Mouse (Mus musculus): Measurements from ENCODE around the gene Tll1.
"Not testable (repeated sequence)": the region's sequence is repeated elsewhere in the genome, so short reads cannot be mapped to it uniquely, and the experiment has no call there.

Tll1 gene

DNA sequence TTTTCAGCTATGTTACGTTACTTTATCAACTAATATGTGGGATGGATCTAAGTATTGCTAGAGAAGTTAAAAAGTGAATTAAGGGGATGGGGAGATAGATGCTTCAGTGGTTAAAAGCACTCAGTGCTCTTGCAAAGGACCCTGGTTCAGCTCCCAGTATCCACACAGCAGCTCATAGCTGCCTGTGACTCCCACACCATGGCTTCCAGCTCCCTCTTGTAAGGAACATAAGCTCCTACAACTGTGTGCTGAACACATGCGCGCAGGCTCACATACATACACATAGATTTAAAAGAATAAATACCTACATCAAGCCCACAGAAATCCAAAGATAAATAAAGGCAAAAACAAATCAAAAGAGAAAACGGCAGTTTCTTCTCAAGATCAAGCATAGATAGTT, 148.5 kb downstream of the Tll1 start:
- DNase-seq (ENCODE audit: low read depth), result no peak

DNA sequence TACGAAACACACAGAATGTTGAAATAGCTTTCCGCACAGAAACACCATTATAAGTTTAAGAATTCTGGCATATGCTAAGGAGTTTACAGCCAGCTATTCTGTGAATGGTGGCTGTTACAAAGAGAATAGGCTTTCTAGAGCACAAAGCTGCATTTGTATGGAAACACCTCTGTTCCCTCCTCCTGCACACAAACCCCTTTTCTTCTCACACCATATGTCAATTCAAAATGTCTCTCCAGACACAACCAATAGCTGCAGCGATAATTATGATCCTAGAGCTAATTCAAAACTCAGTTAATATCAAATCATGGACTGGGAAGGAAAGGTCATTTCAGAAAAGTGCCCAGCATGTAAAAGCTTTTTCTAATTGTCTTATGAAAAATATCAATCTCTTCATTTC, 157.5 kb downstream of the Tll1 start:
- DNase-seq (ENCODE audit: low read depth), result no peak

DNA sequence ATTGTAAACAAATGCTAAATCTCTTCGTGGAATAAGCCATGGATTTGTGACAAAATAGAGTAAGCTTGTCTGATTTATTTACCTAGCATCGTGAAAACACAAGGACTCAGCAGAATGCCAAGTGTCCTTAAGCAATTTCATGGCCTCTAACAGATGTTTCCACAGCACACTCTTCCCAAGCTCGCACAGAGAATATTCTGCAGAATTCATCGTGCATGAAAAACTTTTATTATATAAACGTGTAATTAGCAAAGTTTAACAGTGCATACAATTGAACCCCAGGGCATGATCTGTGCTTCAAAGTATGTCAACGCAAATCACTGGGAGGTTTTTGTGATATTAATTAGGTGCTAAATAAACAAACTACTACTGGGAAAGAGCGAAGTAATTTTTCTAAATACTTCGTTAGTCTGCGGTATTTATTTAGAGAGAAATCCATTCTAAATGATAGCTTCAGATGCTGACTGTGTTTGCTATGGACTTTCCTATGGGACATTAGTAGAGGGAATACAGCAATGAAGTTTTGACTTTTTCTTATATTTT, 158.0 kb downstream of the Tll1 start:
- no peak for DNase-seq (ENCODE audit: low read depth)

DNA sequence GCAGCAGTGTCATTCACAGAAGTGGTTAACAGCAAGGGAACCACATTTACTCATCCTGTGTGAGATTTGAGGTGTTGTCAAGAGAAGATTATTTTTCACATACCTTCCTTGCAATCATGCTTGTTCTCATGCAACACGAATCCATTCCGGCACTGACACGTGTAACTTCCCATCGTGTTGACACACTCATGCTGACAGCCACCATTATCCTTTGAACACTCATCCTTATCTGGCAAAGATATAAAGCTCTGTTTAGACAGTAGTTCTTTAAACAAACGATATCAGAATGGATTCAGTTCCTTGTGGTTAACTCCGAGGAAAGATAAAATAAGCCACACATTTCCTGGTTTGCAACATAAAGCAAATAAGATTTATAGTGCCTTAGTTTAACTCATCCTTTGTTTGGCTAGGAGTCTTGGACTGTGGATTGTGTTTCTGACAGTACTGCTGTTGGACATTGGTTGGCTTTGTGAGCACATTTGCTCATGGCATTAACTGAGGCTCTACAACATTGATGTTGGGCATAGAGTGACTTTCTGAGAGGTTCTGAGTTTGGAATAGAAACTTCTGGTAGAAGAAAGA, 164.7 kb downstream of the Tll1 start:
- no peak for DNase-seq (ENCODE audit: low read depth)

DNA sequence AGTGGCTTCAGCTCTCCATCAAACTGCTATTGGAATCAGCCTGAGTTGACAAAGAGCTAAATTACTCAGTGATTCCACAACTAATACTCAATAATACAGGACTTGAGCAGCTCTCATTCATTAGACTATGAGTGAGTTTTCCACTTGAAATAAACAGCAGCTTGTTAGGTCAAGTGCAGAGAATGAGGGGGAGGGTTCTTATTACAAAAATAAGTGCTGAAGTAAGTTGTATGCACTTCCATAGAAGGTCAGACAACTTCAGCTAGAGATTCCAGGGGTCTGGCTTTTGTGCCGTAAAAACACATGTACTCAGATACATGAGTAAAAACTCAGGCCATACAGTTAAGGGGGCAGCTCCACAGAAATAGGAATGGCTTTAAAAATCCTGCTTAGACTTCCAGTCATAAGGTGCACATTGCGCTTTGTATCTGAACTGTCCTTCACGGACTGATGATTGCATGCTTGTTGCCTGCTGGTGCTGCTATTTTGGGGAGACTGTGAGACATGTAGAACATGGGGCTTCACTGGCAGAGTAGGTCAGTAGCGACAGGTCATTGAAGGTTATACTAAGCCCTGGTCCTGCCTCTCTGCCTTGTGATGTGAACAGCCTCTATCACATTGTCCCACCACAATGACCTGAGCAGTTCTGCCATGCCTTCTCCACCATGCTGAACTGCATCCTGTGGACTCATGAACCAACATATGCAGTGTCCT, 175.2 kb downstream of the Tll1 start:
- no peak for DNase-seq (ENCODE audit: low read depth)

DNA sequence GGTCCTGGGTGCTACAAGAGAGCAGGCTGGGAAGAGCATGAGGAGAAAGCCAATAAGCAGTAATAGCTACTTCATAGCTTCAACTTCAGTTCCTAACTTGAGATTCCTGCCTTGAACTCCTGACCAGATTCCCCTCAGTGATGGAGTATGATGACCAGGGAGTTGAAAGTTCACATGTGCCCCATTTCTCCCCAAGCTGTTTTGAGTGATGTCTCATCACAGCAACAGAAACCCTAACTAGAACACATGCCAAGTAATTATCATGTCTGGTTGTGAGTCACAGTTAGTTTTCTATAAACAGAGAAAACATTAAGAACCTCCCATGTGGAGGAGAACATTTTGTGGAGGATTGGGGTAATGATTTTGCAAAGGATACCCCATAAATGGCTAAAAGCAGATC, 176.0 kb downstream of the Tll1 start:
- DNase-seq (ENCODE audit: low read depth), result no peak

DNA sequence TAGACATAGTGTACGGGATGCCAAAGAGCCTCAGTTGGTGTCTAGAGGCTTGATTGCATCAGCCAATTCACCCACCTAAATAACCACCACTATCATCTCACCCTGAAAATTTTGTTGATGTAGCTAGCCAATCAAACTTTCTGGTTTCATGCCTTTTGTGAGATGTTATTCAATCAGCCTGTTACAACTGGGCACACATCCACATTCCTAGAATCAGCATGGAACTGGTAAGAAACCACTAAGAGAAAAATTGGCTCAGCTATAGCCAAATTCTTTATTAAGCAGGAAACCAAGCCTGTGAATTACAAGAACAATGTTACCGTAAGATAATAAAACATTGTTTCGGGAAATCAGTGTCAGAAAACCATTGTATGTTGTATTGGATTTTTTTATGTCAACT, 176.5 kb downstream of the Tll1 start:
- DNase-seq (ENCODE audit: low read depth), result no peak

DNA sequence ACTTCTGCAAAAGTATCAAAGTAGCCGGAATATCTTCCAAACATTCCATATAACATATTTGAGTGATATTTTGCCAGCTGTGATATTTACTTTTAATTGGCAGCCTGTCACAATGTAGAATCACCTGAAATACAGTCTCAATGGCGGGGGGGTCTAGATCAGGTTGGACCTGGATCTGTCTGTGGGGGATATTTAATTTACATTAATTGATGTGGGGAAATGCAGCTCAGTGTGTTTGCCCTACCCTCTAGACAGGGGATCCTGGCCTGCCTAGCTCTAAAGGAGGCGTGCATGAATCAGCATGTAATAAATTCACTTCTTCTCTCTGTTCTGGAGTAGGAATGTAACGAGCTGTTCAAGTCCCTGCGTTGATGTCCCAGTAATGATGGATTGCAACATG, 181.7 kb downstream of the Tll1 start:
- no peak for DNase-seq (ENCODE audit: low read depth)

DNA sequence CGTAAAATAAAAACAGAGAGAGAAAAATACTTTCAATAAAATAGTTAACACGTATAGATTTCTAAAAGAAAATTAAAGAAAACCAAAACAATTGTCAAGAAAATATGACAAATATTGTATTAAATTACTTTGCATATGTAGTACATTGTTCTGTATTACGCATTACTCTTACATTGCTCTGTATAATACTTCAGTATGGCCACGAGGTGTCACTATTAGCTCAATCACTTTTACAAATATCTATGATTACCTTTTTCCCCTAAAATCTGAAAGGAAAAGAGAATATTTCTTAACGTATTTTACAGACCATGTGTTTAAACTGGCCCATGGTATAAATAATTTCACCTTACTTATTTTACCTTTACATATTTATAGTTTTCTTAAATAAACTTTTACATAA, 182.5 kb downstream of the Tll1 start:
- peak; percentile 0 for DNase-seq (ENCODE audit: low read depth)

DNA sequence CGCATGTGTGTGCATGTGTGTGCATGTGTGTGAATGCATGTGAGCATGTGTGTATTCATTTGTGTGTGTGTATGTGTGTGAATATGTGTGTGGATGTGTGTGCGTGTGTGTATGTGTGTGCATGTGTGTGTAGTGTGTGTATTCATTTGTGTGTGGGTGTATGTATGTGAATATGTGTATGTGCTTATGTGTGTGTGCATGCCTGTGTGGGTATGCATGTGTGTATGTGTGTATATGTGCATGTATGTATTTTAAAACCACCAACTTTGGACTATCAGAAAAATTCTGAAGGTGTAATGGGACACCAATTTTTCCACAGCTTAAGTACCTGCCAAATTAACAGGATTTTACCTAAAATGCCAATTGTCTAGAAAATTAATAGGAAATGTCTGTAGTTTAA, 183.0 kb downstream of the Tll1 start:
- no peak for DNase-seq (ENCODE audit: low read depth)

DNA sequence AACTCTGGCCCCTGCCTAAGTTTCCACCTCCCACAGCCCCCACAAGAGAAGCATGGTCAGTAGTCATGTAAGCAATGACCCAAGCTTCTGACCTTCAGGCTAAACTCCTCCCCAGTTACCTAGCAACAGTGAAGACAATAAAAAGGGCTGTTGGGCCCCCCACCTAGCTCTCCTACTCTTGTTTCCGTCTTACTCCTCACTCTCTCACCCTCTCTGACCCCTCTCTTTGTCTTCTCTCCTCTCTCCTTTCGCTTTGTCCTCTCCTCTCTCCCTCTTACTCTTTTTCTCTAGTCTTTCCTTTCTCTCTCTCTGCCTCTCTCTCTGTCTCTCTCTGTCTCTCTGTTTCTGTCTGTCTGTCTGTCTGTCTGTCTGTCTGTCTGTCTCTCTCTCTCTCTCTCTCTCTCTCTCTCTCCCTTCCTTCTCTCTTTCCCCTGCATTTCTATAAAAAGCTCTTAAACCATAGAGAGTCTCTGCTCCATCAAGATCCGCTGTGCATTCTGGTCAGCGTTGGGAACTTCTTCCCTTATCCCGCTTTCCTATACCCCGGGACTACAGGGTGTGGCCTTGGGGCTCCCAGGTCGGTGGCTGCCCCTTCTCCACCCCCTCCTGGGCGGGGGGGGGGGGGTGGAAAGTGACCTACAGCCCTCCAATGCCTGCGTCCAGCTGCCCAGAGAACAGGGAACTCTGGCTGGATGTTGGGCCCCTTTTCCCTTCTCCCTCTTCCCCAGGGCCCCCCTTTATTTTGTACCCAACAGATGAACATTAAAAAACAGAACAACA, 235.3 kb downstream of the Tll1 start:
- not testable (repeated sequence) for DNase-seq (ENCODE audit: low read depth)

Data from induced T-regulatory cell, adult 2 months (primary cell).